Mouse (Mus musculus) kidney, postnatal 25 days (tissue): ENCODE data around the gene Olfr498.

Experiments used
- DNase-seq, 2 experiments: peaks; one replicate each; pipeline ENCODE4 v3.0.0; 2021; ENCODE audit warnings: mixed read lengths in 2 of 2

Gene Olfr498

GRCm38 (mm10) chr7:108465026-108465425 lies at the start of gene Olfr498:
Gene Olfr498, plus strand, starts transcription at chr7:108465326.
- no peak for DNase-seq

GRCm38 (mm10) chr7:108420121-108420520 lies 45.0 kb upstream of the Olfr498 start, which contains the start of gene Olfr497:
Gene Olfr497, plus strand, starts transcription at chr7:108420421.
- no peak for DNase-seq
